Mouse (Mus musculus) left cerebral cortex, adult 11 months (tissue): ENCODE measurements around the gene Smpd2.

Source experiments
- DNase-seq: peaks from one replicate; pipeline ENCODE4 v3.0.0; 2022; ENCODE audit warnings: low spot score

Gene Smpd2

GRCm38 (mm10) chr10:41451656-41452055, 38.5 kb downstream of the Smpd2 start:
- no peak for DNase-seq

GRCm38 (mm10) chr10:41450780-41451522, 39.2 kb downstream of the Smpd2 start:
- DNase-seq: no peak

GRCm38 (mm10) chr10:41450137-41450670, 40.0 kb downstream of the Smpd2 start, which contains the start of gene Zbtb24:
Gene Zbtb24 (plus strand): TSS chr10:41450383.
- peak; percentile 92 for DNase-seq

GRCm38 (mm10) chr10:41449684-41450083, 40.5 kb downstream of the Smpd2 start:
- no peak for DNase-seq

- no peak for DNase-seq
Observed at GRCm38 (mm10) chr10:41448216-41448615, 42.0 kb downstream of the Smpd2 start.
